Mouse (Mus musculus) induced T-regulatory cell, adult 2 months (primary cell): ENCODE data around the gene Cct8.

Experiments used
- DNase-seq: peaks from one replicate; pipeline ENCODE4 v3.0.0-alpha.2; 2012; ENCODE audit warnings: low read depth

Cct8 gene

DNA sequence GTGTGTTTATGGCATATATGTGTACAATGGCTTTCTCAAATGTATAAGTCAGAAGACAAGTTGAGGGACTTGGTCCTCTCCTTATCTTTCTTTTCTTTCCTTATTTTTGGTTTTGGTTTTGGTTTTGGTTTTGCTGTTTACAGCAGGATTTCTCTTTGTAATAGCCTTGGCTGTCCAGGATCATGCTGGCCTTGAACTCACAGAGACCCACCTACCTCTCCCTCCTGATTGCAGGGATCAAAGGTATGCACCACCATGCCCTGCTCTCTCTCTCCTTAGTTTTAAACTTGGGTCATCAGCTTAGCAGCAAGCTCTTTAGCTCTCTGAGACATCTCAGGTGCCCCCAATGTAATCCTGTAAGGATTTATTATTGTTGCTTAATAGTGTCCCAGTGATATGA lies 50.6 kb downstream of the Cct8 start:
- DNase-seq, result no peak

DNA sequence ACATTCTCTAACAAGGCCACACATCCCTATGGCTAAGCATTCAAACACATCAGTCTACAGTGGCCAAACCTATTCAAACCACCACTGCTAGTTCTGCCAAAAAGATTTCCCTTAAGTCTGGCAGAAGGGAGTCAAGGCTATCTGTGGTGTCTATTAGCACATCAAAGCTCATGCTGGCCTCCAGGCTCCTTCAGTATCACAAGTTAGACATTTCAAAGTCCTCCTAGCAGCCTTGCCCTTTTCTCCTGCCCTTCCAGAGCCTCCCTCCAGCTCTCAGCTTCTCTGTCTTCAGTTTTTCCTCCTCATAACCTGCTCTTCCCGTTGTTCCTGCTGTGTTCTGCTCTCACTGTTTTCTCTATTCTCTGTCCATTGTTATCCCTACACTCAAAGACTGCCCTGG lies 51.6 kb downstream of the Cct8 start:
- DNase-seq, result no peak

DNA sequence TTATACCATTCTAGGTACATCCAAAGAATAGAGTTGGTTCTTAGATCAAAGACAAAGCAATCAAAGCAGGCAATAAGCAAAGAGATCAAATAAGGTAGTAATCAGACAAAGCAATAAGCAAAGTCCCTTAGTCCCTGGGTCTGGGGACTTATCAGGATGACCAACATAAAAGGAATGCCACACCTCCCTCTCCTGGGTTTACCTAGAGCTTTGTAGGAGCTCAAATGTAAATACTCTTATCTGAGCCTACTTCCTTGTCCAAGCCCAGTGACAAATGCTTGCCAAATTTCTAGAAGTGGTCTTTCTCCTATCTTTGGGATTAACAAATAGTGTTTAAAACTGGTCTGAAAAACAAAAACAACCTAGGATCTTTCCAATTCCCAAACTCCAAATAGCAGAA lies 52.4 kb downstream of the Cct8 start:
- DNase-seq, result no peak

DNA sequence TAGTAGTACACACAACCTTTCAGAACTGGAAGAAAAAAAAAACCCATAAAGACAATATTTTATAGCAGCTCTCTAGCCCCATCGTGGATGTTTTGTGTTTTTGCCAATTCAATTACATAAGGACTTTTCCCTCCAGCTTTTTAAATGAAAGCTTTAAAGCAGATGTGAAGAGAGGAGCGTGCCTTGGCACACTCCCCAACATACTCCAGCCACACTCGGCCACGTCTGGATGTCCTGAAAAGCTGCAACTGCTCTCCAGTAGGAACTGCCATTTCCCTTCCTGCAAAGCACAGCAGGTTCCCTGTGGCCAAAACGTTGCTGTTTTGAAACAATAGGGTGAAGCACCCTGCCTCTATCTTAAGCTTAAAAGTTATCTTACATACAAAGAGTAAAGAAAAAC lies 53.4 kb downstream of the Cct8 start:
- DNase-seq, result no peak

DNA sequence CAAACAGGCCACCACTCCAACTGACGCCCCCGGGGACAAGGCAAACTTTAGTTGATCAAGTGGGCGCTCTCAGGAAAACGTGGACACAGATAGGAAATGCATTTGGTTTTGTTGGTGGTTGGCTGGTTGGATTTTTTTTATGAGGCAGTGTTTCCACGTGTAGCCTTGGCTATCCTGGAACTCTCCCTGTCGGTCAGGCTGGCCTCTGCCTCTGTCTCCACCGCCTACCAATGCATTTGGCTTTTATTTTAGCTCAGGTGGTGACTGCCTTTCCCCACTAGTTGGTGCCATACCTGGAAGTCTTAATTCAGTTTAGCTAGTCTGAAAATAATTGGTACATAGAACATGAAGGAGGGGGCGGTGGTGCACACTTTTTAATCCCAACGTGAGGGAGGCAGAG lies 54.6 kb downstream of the Cct8 start:
- DNase-seq, result peak; percentile 73

DNA sequence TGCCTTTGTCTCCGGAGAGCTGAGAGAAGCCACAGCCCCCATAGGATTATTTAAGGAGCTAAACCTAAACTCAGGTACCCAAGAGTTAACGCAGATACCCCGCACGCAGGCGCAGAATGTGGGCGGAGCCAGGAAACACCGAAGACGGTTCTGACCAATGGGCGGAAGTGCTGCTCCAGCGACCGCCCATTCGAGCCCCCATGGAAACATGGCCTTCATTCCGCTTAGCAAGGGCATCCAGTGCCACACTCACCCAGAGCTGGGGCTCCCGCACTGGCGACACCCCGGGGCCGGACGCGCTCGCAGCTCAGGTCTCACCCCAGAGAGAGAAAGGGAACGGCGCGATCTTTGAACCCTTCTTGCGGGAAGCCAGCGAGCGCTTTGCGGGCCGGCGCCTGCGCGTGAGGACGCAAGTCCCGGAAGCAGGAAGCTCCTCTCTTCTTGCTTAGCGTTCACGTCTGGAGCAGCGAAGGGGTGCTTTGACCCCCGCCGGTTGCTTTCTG lies 55.4 kb downstream of the Cct8 start, which contains the start of gene Rwdd2b:
Gene Rwdd2b, minus strand, starts transcription at position 390 of the 503 bp plus-strand sequence.
- peak; percentile 98 for DNase-seq

DNA sequence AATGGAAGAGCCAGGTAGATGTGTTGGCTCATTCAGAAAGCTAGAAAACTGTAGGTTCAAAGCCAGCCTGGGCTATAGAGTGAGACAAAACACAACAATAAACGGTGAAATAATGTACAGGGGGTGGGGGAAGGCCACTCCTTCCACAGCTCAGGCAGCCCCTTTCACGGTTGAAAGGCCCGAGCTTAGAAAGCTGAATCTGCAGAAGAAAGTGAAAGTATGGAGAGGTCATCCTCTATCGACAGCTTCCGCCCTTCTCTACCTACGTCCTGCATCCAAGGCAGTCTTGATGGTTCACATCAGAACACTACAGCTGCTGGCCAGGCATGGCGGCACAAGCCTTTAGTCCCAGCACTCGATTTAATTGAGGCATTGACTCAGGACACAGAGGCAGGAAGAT lies 57.0 kb downstream of the Cct8 start:
- DNase-seq, result no peak

DNA sequence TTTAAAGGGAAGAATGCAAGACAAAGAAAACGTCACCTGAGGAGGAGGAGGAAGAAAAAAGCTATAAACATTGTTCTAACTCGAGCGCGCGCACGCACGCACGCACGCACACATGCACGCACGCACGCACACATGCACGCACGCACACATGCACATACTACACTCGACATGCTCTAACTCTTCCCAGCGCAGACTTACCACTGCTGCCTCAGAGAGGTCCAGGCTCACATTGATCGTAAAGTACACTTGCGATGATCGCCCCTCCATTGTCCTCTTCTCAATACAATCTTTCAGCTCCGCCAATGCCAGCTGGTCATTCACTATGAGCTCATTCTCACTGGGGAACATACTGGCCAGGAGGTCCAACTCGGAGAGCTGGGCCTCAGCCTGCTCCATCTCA lies 58.6 kb downstream of the Cct8 start:
- DNase-seq, result no peak

DNA sequence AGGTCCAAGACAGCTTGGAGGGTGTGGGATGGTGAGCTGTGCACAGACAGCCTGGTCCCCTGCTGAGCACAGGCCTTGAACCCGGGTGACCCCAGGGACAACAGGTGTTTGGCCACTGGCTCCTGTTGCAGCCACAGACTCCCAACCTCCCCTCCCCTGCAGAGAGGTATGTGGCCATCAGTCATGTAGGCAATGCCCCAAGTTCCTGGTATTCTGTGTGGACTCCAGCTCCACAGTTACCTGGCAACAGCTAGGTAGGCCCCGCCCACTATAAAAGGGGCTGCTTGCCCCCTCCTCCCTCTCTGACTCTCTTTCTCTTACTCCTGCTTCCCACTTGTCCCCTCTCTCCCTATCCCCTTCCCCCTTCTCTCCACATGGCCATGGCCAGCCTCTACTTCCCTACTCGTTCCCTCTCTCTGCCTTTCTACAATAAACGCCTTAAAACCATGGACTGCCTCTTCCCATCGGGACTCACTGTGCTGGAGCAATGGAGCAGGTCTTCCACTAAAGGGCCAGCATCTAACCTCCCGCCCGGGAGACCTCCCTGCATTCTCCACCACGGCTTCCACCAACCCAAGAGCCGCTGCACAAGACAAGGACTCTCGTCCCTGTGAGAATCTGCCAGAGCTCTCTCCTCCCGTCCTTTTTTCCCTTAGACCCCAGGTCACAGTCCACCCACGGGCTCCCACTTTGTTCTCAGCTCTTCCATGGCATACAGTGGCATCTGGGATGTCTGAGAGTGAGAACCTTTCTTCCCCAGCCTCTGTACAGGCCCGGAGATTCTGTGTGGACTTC lies 60.1 kb downstream of the Cct8 start:
- no peak for DNase-seq

DNA sequence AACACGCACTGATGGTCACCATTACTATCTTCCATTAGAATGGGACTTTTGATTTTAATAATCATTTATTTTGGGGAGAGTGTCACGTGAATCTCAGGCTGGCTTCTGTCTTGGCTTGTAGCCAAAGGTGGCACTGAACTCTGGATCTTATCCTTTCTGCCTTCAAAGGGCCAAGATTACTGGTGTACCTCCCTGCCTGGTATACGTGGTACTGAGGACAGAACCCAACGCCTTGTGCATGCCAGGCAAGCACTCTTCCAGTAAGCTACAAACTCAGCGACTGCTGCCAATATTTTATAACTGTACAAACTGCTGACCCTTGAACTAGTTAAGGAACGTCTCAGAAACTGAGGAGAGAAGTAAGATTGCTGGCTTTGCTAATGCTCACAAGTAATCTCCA lies 60.7 kb downstream of the Cct8 start:
- DNase-seq, result no peak

DNA sequence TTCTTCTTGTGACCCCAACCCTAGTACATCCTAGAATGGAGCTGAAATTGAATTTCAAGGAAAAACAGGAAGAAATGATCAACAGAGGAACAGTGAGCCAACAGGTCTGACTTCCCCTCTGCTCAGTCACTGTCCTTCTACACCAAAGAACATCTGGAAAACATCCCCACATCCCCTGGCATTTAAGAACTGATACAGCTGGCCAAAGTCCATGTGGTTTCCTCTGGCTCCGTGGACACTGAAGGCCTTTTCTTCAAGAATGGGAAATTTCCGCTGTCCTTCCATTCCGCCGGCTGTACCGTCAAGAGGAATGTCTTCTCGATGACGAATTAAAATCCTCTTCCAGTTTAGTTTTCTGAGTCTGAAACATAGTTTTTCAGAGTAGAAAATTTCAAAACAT lies 61.4 kb downstream of the Cct8 start:
- DNase-seq, result no peak
